Mouse (Mus musculus): Measurements from ENCODE around the gene Plekhg1. TPM values are rescaled to one million over a fixed set of nuclear protein-coding genes. Genes with fewer than 3 reads are reported as not detected.
A peak's percentile ranks its signal among the peaks of the same experiment; 100 is the strongest.

Gene Plekhg1
- polyA plus RNA-seq, 1 experiment from 2014 or later, result 16.9 TPM

GRCm38 (mm10) chr10:3852733-3853132 lies 112.6 kb downstream of the Plekhg1 start:
- WGBS, result 85% methylated on average over 3 of the region's 3 CpGs

GRCm38 (mm10) chr10:3857912-3858311 lies 117.7 kb downstream of the Plekhg1 start:
- no peaks in the 10 kb centered on the region for H3K36me3 ChIP-seq (ENCODE audit: control insufficient read depth, insufficient read depth, low read length)
- H3K27ac ChIP-seq (ENCODE audit: low read depth, low read length), result no peak overlapping the region
- H3K4me3 ChIP-seq (ENCODE audit: low read length), result no peak overlapping the region
- ATAC-seq (ENCODE audit: low FRiP score, low TSS enrichment), result no peak
- H3K9me3 ChIP-seq (ENCODE audit: control insufficient read depth, low read length), result no peaks in the 10 kb centered on the region
- H3K9ac ChIP-seq (ENCODE audit: low read depth, low read length), result no peak overlapping the region
- peaks cover 16% of the 10 kb centered on the region; the same call in 1 of the 2 replicates for H3K4me1 ChIP-seq (ENCODE audit: control insufficient read depth, insufficient read depth, low read length)
- WGBS, result 18% methylated on average over 5 of the region's 5 CpGs
- no peak overlapping the region for H3K4me2 ChIP-seq (replicated peaks; ENCODE audit: low read depth, low read length)
- no peaks in the 10 kb centered on the region for H3K27me3 ChIP-seq (ENCODE audit: control insufficient read depth, insufficient read depth, low read length)

More at GRCm38 (mm10) chr10:3852733-3853132, 112.6 kb downstream of the Plekhg1 start:
- Histone ChIP-seq H3K4me1 (ENCODE audit: control insufficient read depth, insufficient read depth, low read length) (peaks cover 6% of the 10 kb centered on the region), H3K4me3 (ENCODE audit: low read length) (no peak overlapping the region), H3K4me2 (replicated peaks; ENCODE audit: low read depth, low read length) (no peak overlapping the region), H3K27ac (ENCODE audit: low read depth, low read length) (no peak overlapping the region), H3K27me3 (ENCODE audit: control insufficient read depth, insufficient read depth, low read length) (no peaks in the 10 kb centered on the region), H3K9me3 (ENCODE audit: control insufficient read depth, low read length) (0 out of 2 replicates have a peak, but pooled peaks cover 3% of the 10 kb centered on the region), H3K36me3 (ENCODE audit: control insufficient read depth, insufficient read depth, low read length) (no peaks in the 10 kb centered on the region), H3K9ac (ENCODE audit: low read depth, low read length) (no peak overlapping the region)
- ATAC-seq (ENCODE audit: low FRiP score, low TSS enrichment), result no peak

- no peak overlapping the region for H3K27ac ChIP-seq (ENCODE audit: low read depth, low read length)
- no peak overlapping the region for H3K4me2 ChIP-seq (replicated peaks; ENCODE audit: low read depth, low read length)
- no peaks in the 10 kb centered on the region for H3K27me3 ChIP-seq (ENCODE audit: control insufficient read depth, insufficient read depth, low read length)
- no peaks in the 10 kb centered on the region for H3K9me3 ChIP-seq (ENCODE audit: control insufficient read depth, low read length)
- H3K4me3 ChIP-seq (ENCODE audit: low read length), result no peak overlapping the region
- WGBS, result 55% methylated on average over 4 of the region's 4 CpGs
- H3K36me3 ChIP-seq (ENCODE audit: control insufficient read depth, insufficient read depth, low read length), result no peaks in the 10 kb centered on the region
- peak; percentile 29; the same call in 1 of the 2 replicates for ATAC-seq (ENCODE audit: low FRiP score, low TSS enrichment)
- H3K4me1 ChIP-seq (ENCODE audit: control insufficient read depth, insufficient read depth, low read length), result peaks cover 16% of the 10 kb centered on the region; the same call in 1 of the 2 replicates
- no peak overlapping the region for H3K9ac ChIP-seq (ENCODE audit: low read depth, low read length)
Measured at GRCm38 (mm10) chr10:3858437-3858836, 118.3 kb downstream of the Plekhg1 start.

- Histone ChIP-seq H3K4me1 (ENCODE audit: control insufficient read depth, insufficient read depth, low read length) (peaks cover 19% of the 10 kb centered on the region; the same call in 1 of the 2 replicates), H3K9me3 (ENCODE audit: control insufficient read depth, low read length) (no peaks in the 10 kb centered on the region), H3K9ac (ENCODE audit: low read depth, low read length) (no peak overlapping the region), H3K27me3 (ENCODE audit: control insufficient read depth, insufficient read depth, low read length) (no peaks in the 10 kb centered on the region), H3K4me3 (ENCODE audit: low read length) (no peak overlapping the region), H3K27ac (ENCODE audit: low read depth, low read length) (no peak overlapping the region), H3K4me2 (replicated peaks; ENCODE audit: low read depth, low read length) (no peak overlapping the region), H3K36me3 (ENCODE audit: control insufficient read depth, insufficient read depth, low read length) (no peaks in the 10 kb centered on the region)
- 57% methylated on average over 11 of the region's 11 CpGs for WGBS
- ATAC-seq (ENCODE audit: low FRiP score, low TSS enrichment), result no peak
Measured at GRCm38 (mm10) chr10:3858961-3859714, 119.0 kb downstream of the Plekhg1 start.

GRCm38 (mm10) chr10:3863411-3864195 lies 123.4 kb downstream of the Plekhg1 start:
- Histone ChIP-seq H3K4me2 (replicated peaks; ENCODE audit: low read depth, low read length) (no peak overlapping the region; the same call in 1 of the 2 replicates), H3K4me1 (ENCODE audit: control insufficient read depth, insufficient read depth, low read length) (peaks cover 11% of the 10 kb centered on the region; the same call in 1 of the 2 replicates), H3K9ac (ENCODE audit: low read depth, low read length) (no peak overlapping the region), H3K36me3 (ENCODE audit: control insufficient read depth, insufficient read depth, low read length) (no peaks in the 10 kb centered on the region), H3K9me3 (ENCODE audit: control insufficient read depth, low read length) (no peaks in the 10 kb centered on the region), H3K27ac (ENCODE audit: low read depth, low read length) (peak overlapping the region; percentile 25; the same call in 1 of the 2 replicates), H3K27me3 (ENCODE audit: control insufficient read depth, insufficient read depth, low read length) (no peaks in the 10 kb centered on the region), H3K4me3 (ENCODE audit: low read length) (no peak overlapping the region)
- ATAC-seq (ENCODE audit: low FRiP score, low TSS enrichment), result no peak
- 28% methylated on average over 12 of the region's 12 CpGs for WGBS

GRCm38 (mm10) chr10:3864196-3864540 lies 124.0 kb downstream of the Plekhg1 start:
- Histone ChIP-seq H3K4me2 (replicated peaks; ENCODE audit: low read depth, low read length) (no peak overlapping the region), H3K27me3 (ENCODE audit: control insufficient read depth, insufficient read depth, low read length) (no peaks in the 10 kb centered on the region), H3K4me3 (ENCODE audit: low read length) (no peak overlapping the region), H3K9ac (ENCODE audit: low read depth, low read length) (0 out of 2 replicates have a peak overlapping the region, but pooled peaks have one; percentile 28), H3K27ac (ENCODE audit: low read depth, low read length) (0 out of 2 replicates have a peak overlapping the region, but pooled peaks have one; percentile 24), H3K9me3 (ENCODE audit: control insufficient read depth, low read length) (no peaks in the 10 kb centered on the region), H3K4me1 (ENCODE audit: control insufficient read depth, insufficient read depth, low read length) (peaks cover 5% of the 10 kb centered on the region; the same call in 1 of the 2 replicates), H3K36me3 (ENCODE audit: control insufficient read depth, insufficient read depth, low read length) (no peaks in the 10 kb centered on the region)
- no peak for ATAC-seq (ENCODE audit: low FRiP score, low TSS enrichment)
- 56% methylated on average over 6 of the region's 6 CpGs for WGBS

GRCm38 (mm10) chr10:3867298-3867697 lies 127.1 kb downstream of the Plekhg1 start:
- no peak for ATAC-seq (ENCODE audit: low FRiP score, low TSS enrichment)
- Histone ChIP-seq H3K27ac (ENCODE audit: low read depth, low read length) (no peak overlapping the region), H3K27me3 (ENCODE audit: control insufficient read depth, insufficient read depth, low read length) (no peaks in the 10 kb centered on the region), H3K9me3 (ENCODE audit: control insufficient read depth, low read length) (no peaks in the 10 kb centered on the region), H3K9ac (ENCODE audit: low read depth, low read length) (no peak overlapping the region), H3K4me3 (ENCODE audit: low read length) (no peak overlapping the region), H3K4me1 (ENCODE audit: control insufficient read depth, insufficient read depth, low read length) (peaks cover 6% of the 10 kb centered on the region; the same call in 1 of the 2 replicates), H3K36me3 (ENCODE audit: control insufficient read depth, insufficient read depth, low read length) (no peaks in the 10 kb centered on the region), H3K4me2 (replicated peaks; ENCODE audit: low read depth, low read length) (no peak overlapping the region)

- H3K27ac ChIP-seq (ENCODE audit: low read depth, low read length), result no peak overlapping the region
- WGBS, result 63% methylated on average over 5 of the region's 5 CpGs
Measured at GRCm38 (mm10) chr10:3870828-3871227, 130.7 kb downstream of the Plekhg1 start.

More at GRCm38 (mm10) chr10:3870828-3871227, 130.7 kb downstream of the Plekhg1 start:
- no peak overlapping the region for H3K4me3 ChIP-seq (ENCODE audit: low read length)
- H3K9me3 ChIP-seq (ENCODE audit: control insufficient read depth, low read length), result no peaks in the 10 kb centered on the region
- no peak overlapping the region for H3K4me2 ChIP-seq (replicated peaks; ENCODE audit: low read depth, low read length)
- peak; percentile 39; the same call in 1 of the 2 replicates for ATAC-seq (ENCODE audit: low FRiP score, low TSS enrichment)
- H3K4me1 ChIP-seq (ENCODE audit: control insufficient read depth, insufficient read depth, low read length), result 0 out of 2 replicates have a peak, but pooled peaks cover 3% of the 10 kb centered on the region
- peaks cover 5% of the 10 kb centered on the region; the same call in 1 of the 2 replicates for H3K36me3 ChIP-seq (ENCODE audit: control insufficient read depth, insufficient read depth, low read length)
- no peaks in the 10 kb centered on the region for H3K27me3 ChIP-seq (ENCODE audit: control insufficient read depth, insufficient read depth, low read length)
- no peak overlapping the region for H3K9ac ChIP-seq (ENCODE audit: low read depth, low read length)

Measured in kidney, embryonic 14.5 days (tissue).